Mouse (Mus musculus): Measurements from ENCODE around the gene Atg101. TPM values are rescaled to one million over a fixed set of nuclear protein-coding genes. Genes with fewer than 3 reads are reported as not detected.

The Atg101 gene
- polyA plus RNA-seq, 1 experiment from 2014 or later, result 34.4 TPM

GRCm38 (mm10) chr15:101325991-101326534 lies 42.0 kb downstream of the Atg101 start:
- 33% methylated on average over 10 of the region's 10 CpGs for WGBS (ENCODE audit: insufficient replicate concordance)
- H3K4me1 ChIP-seq (ENCODE audit: insufficient read depth), result no peaks in the 10 kb centered on the region
- H3K4me3 ChIP-seq (ENCODE audit: low read depth, low read length), result no peak overlapping the region
- peak; percentile 35 for ATAC-seq
- H3K9ac ChIP-seq (replicated peaks), result no peak overlapping the region
- TF ChIP-seq CTCF (IDR thresholded peaks at IDR 0.05; ENCODE audit: low read depth), result no peak
- TF ChIP-seq EP300 (IDR thresholded peaks at IDR 0.05; ENCODE audit: low read depth), result no peak
- H3K36me3 ChIP-seq (replicated peaks; ENCODE audit: insufficient read depth, low read length), result no peaks in the 10 kb centered on the region
- DNase-seq, result peak; percentile 50
- H3K27ac ChIP-seq (ENCODE audit: low read depth), result no peak overlapping the region
- H3K9me3 ChIP-seq (ENCODE audit: low read length), result no peaks in the 10 kb centered on the region
- no peak overlapping the region for H3K4me2 ChIP-seq (ENCODE audit: low read depth, low read length)
- H3K27me3 ChIP-seq (ENCODE audit: insufficient read depth, low read length), result 0 out of 2 replicates have a peak, but pooled peaks cover 2% of the 10 kb centered on the region

- DNase-seq, result peak; percentile 87
- no peak overlapping the region for H3K27ac ChIP-seq (ENCODE audit: low read depth)
- no peak overlapping the region for H3K4me3 ChIP-seq (ENCODE audit: low read depth, low read length)
- no peak for TF ChIP-seq EP300 (IDR thresholded peaks at IDR 0.05; ENCODE audit: low read depth)
- TF ChIP-seq CTCF (IDR thresholded peaks at IDR 0.05; ENCODE audit: low read depth), result peak; percentile 93
- H3K9ac ChIP-seq (replicated peaks), result no peak overlapping the region
- no peaks in the 10 kb centered on the region for H3K9me3 ChIP-seq (ENCODE audit: low read length)
- no peak overlapping the region for H3K4me2 ChIP-seq (ENCODE audit: low read depth, low read length)
- no peaks in the 10 kb centered on the region for H3K36me3 ChIP-seq (replicated peaks; ENCODE audit: insufficient read depth, low read length)
- no peaks in the 10 kb centered on the region for H3K4me1 ChIP-seq (ENCODE audit: insufficient read depth)
- 0 out of 2 replicates have a peak, but pooled peaks cover 2% of the 10 kb centered on the region for H3K27me3 ChIP-seq (ENCODE audit: insufficient read depth, low read length)
- ATAC-seq, result peak; percentile 53
- WGBS (ENCODE audit: insufficient replicate concordance), result 4% methylated on average over 6 of the region's 6 CpGs
These were observed 43.2 kb downstream of the Atg101 start for GRCm38 (mm10) chr15:101327282-101327681.

- ATAC-seq (no peak), DNase-seq (no peak)
- Histone ChIP-seq H3K9ac (replicated peaks) (no peak overlapping the region), H3K27ac (ENCODE audit: low read depth) (no peak overlapping the region), H3K4me2 (ENCODE audit: low read depth, low read length) (no peak overlapping the region), H3K4me3 (ENCODE audit: low read depth, low read length) (no peak overlapping the region), H3K4me1 (ENCODE audit: insufficient read depth) (no peaks in the 10 kb centered on the region), H3K9me3 (ENCODE audit: low read length) (no peaks in the 10 kb centered on the region), H3K27me3 (ENCODE audit: insufficient read depth, low read length) (0 out of 2 replicates have a peak, but pooled peaks cover 2% of the 10 kb centered on the region), H3K36me3 (replicated peaks; ENCODE audit: insufficient read depth, low read length) (no peaks in the 10 kb centered on the region)
- 51% methylated on average over 3 of the region's 3 CpGs for WGBS (ENCODE audit: insufficient replicate concordance)
- no peak for TF ChIP-seq EP300 (IDR thresholded peaks at IDR 0.05; ENCODE audit: low read depth)
- no peak for TF ChIP-seq CTCF (IDR thresholded peaks at IDR 0.05; ENCODE audit: low read depth)
These were observed 44.9 kb downstream of the Atg101 start for GRCm38 (mm10) chr15:101328876-101329563.

DNA sequence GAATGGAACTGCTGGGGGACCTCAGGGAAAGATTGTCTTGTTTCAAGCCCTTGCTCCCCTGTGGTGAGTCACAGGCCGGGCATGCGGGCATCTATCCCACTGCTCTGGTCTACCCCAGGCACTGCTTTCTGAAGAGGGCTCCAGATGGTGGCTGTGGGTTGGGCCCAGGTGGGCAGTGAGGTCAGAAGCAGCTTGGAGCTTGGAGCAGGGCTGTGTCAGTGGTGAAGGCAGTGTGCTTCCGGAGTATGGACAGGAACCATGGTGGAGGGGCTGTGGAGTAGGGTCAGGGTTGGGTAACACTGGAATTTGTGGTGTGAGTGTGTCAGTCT lies 45.5 kb downstream of the Atg101 start:
- no peak overlapping the region for H3K4me3 ChIP-seq (ENCODE audit: low read depth, low read length)
- 0 out of 2 replicates have a peak, but pooled peaks cover 2% of the 10 kb centered on the region for H3K27me3 ChIP-seq (ENCODE audit: insufficient read depth, low read length)
- no peaks in the 10 kb centered on the region for H3K36me3 ChIP-seq (replicated peaks; ENCODE audit: insufficient read depth, low read length)
- 67% methylated on average over 3 of the region's 3 CpGs for WGBS (ENCODE audit: insufficient replicate concordance)
- DNase-seq (no peak), ATAC-seq (no peak)
- H3K4me1 ChIP-seq (ENCODE audit: insufficient read depth), result no peaks in the 10 kb centered on the region
- no peak overlapping the region for H3K4me2 ChIP-seq (ENCODE audit: low read depth, low read length)
- no peak overlapping the region for H3K27ac ChIP-seq (ENCODE audit: low read depth)
- H3K9ac ChIP-seq (replicated peaks), result no peak overlapping the region
- TF ChIP-seq CTCF (IDR thresholded peaks at IDR 0.05; ENCODE audit: low read depth) (no peak), EP300 (IDR thresholded peaks at IDR 0.05; ENCODE audit: low read depth) (no peak)
- H3K9me3 ChIP-seq (ENCODE audit: low read length), result no peaks in the 10 kb centered on the region

DNA sequence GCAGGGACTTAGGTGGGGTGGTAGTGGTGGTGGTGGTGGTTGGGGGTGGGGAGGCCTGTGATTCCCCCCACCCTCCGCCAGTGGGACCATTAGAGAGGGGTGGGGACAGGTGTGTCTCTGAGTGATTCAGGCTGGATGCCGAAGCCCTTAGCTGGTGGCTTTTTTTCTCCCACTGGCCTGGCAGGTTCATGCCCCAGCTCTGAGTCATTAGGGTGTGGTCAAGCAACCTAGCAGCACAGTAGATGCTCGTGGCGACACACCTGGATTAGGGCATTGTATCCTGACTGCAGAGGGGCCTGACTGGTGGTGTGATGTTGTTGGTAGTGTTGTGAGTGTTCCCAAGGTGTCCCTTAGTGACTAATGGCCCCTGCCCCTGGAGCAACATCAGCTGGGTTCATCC lies 47.0 kb downstream of the Atg101 start:
- WGBS (ENCODE audit: insufficient replicate concordance), result 59% methylated on average over 4 of the region's 4 CpGs
- no peak for TF ChIP-seq EP300 (IDR thresholded peaks at IDR 0.05; ENCODE audit: low read depth)
- no peak for TF ChIP-seq CTCF (IDR thresholded peaks at IDR 0.05; ENCODE audit: low read depth)
- DNase-seq (no peak), ATAC-seq (no peak)
- Histone ChIP-seq H3K4me1 (ENCODE audit: insufficient read depth) (no peaks in the 10 kb centered on the region), H3K9ac (replicated peaks) (no peak overlapping the region), H3K4me2 (ENCODE audit: low read depth, low read length) (no peak overlapping the region), H3K27me3 (ENCODE audit: insufficient read depth, low read length) (0 out of 2 replicates have a peak, but pooled peaks cover 2% of the 10 kb centered on the region), H3K27ac (ENCODE audit: low read depth) (no peak overlapping the region), H3K36me3 (replicated peaks; ENCODE audit: insufficient read depth, low read length) (no peaks in the 10 kb centered on the region), H3K4me3 (ENCODE audit: low read depth, low read length) (no peak overlapping the region), H3K9me3 (ENCODE audit: low read length) (no peaks in the 10 kb centered on the region)

DNA sequence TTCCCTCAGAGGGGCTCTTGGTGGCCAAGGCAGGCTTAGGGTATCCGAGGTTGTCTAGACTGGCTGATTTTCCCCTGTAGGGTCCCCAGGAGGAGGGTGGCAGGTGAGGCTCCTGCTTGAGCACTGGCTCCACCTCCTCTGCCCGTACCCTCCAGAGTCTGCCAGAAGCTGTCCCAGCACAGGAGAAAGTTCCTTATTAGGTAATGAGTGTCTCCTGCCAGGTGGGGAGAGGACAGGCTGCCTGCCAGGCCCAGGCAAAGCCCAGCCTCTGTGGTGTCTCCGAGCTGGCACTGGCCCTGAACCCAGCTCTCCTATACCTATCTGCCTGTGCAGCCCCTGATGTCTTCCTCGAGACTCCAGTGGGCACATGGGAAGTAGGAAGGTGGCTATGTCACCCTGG lies 48.3 kb downstream of the Atg101 start:
- Histone ChIP-seq H3K4me1 (ENCODE audit: insufficient read depth) (peaks cover 6% of the 10 kb centered on the region; the same call in 1 of the 2 replicates), H3K4me2 (ENCODE audit: low read depth, low read length) (no peak overlapping the region), H3K9me3 (ENCODE audit: low read length) (no peaks in the 10 kb centered on the region), H3K27me3 (ENCODE audit: insufficient read depth, low read length) (no peaks in the 10 kb centered on the region; the same call in 1 of the 2 replicates), H3K9ac (replicated peaks) (no peak overlapping the region), H3K27ac (ENCODE audit: low read depth) (no peak overlapping the region), H3K4me3 (ENCODE audit: low read depth, low read length) (no peak overlapping the region), H3K36me3 (replicated peaks; ENCODE audit: insufficient read depth, low read length) (no peaks in the 10 kb centered on the region)
- DNase-seq (no peak), ATAC-seq (no peak)
- TF ChIP-seq CTCF (IDR thresholded peaks at IDR 0.05; ENCODE audit: low read depth), result no peak
- TF ChIP-seq EP300 (IDR thresholded peaks at IDR 0.05; ENCODE audit: low read depth), result no peak
- 66% methylated on average over 4 of the region's 4 CpGs for WGBS (ENCODE audit: insufficient replicate concordance)
